Mouse (Mus musculus) myocyte (in vitro differentiated cells): Measurements from ENCODE around the gene Hadhb.

Experiments used
- CEBPB ChIP-seq: IDR thresholded peaks from 2 replicates; pipeline ENCODE4 v1.6.1; 2011; ENCODE audit warnings: mild to moderate bottlenecking, moderate library complexity; ENCODE audit not compliant: poor library complexity, insufficient read depth, severe bottlenecking
- E2F4 ChIP-seq: IDR thresholded peaks from one replicate; pipeline ENCODE4 v1.6.1; 2011; ENCODE audit warnings: mild to moderate bottlenecking, control low read depth, moderate library complexity; ENCODE audit not compliant: insufficient read depth
- MYOG ChIP-seq, 3 experiments: IDR thresholded peaks; one replicate each; pipeline ENCODE4 v1.6.1; 2011; ENCODE audit warnings: control low read depth in 2 of 3, low read depth in 2 of 3, mild to moderate bottlenecking in 2 of 3; ENCODE audit not compliant: insufficient read length in 2 of 3, control insufficient read depth in 1 of 3, insufficient read depth in 1 of 3
- POLR2A ChIP-seq: IDR thresholded peaks from one replicate; pipeline ENCODE4 v1.6.1; 2011; ENCODE audit warnings: low read depth, mild to moderate bottlenecking, control low read depth, moderate library complexity; ENCODE audit not compliant: insufficient read length
- SRF ChIP-seq: IDR thresholded peaks from one replicate; pipeline ENCODE4 v1.6.1; 2011; ENCODE audit warnings: low read depth; ENCODE audit not compliant: control insufficient read depth, insufficient read length
- TCF12 ChIP-seq: IDR thresholded peaks from one replicate; pipeline ENCODE4 v1.6.1; 2011; ENCODE audit warnings: mild to moderate bottlenecking, control low read depth; ENCODE audit not compliant: poor library complexity, insufficient read depth, severe bottlenecking
- USF1 ChIP-seq: IDR thresholded peaks from one replicate; pipeline ENCODE4 v1.6.1; 2011; ENCODE audit warnings: low read depth, mild to moderate bottlenecking, control low read depth, moderate library complexity

DNA sequence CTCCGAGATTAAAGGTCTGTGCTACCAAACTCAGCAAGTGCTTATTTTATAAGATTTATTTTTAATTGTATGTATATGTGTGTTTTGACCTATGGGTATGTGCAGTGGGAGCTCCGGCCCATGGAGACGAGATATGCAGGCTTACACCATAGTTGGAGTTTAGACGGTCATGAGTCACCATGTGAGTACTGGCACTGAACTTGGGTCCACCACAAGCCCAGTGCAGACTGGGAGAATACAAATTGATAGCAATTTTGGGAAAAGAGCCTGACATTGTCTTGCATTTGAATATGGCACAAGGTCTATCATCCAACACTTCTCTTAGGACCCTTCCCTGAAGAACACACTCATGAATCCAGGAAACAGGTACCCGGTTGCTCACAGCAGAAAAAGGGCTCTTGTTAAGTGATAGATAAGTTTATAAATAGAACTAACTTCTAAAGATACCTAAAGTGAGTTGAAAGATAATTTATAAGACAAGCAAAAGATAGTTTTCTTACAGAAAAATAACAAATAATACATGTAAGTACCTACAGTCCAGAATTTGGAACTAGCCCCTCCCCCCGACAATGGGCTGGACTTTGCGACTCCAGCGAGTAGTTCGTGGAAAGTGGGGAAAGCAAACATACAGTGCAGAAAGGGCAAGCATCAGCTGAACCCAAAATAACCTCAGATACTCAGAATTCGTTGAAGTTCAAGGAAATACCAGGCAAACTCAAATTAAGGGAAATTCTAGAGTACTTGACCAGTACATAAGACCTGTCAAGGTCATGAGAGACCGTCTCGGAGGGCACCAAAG lies 32.8 kb downstream of the Hadhb start:
- TF ChIP-seq E2F4 (no peak), SRF (no peak), CEBPB (no peak), TCF12 (no peak), USF1 (no peak), POLR2A (no peak), MYOG (IDR thresholded peaks at IDR 0.05; ENCODE audit: control insufficient read depth in 1 of 3, insufficient read depth in 1 of 3, insufficient read length in 2 of 3, low read depth in 2 of 3) (no peak)
